ENCODE assay signal across 11 mouse cellular contexts in the genomic region with DNA sequence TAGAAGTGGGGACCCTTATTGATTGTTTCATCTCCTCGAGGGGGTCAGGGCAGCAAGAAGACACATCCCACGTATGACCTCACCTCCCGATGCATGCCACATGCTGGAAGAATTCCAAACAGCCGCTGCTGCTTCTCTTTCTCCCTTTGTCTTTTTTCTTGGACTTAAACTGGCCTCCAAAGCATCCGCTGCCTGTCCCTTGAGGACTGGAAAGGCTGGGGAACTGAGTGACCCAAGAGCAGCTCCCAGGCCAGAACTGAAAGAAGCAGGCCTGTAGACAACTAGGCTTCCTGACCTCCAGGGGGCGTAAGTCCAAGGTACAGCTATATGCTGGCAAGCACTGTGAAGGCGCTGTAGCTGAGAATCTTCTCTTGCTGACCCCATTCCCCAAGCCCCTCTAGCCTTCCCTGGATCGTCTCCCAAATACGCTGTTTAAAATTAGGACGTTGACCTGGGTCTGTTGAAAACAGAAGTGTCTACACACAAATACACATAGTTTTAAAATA.
DNase-seq lines count a peak whose midpoint lies in the region; ATAC-seq and TF ChIP-seq lines count a peak whose summit lies in the region.
"Had no signal": no experiment of that assay in that cellular context is flagged by ENCODE, and none has a peak within 500 bp of the region (broad histone marks: within the 10 kb centered on the region; RNA-seq: fewer than 3 reads in every experiment).

No protein-coding gene starts in this region.

- WGBS in hindbrain, postnatal 0 days: 61% methylated on average over 10 of the region's 10 CpGs
- WGBS in hindbrain, embryonic 14.5 days: 71% methylated on average over 10 of the region's 10 CpGs
- WGBS in lung, embryonic 14.5 days: 61% methylated on average over 10 of the region's 10 CpGs

- TF ChIP-seq CTCF in hindbrain, postnatal 0 days (IDR thresholded peaks at IDR 0.05; ENCODE audit: low read depth): peak; percentile 44
- 0 out of 2 replicates have a peak, but pooled peaks have one; percentile 18 for TF ChIP-seq CTCF in lung, embryonic 14.5 days (IDR thresholded peaks at IDR 0.05; ENCODE audit: low read depth)
- TF ChIP-seq CTCF in brain, embryonic 14.5 days (IDR thresholded peaks at IDR 0.05; ENCODE audit: borderline replicate concordance, extremely low read depth, insufficient read depth, insufficient read length): peak; percentile 18; the same call in 1 of the 2 replicates

- ATAC-seq in hindbrain, postnatal 0 days: no peak
- no peak for ATAC-seq in hindbrain, embryonic 14.5 days (ENCODE audit: low FRiP score)
- ATAC-seq in lung, embryonic 14.5 days (ENCODE audit: insufficient read depth): no peak

- H3K4me2 ChIP-seq in hindbrain, postnatal 0 days (ENCODE audit: low read depth, low read length): no peak overlapping the region
- H3K4me2 ChIP-seq in hindbrain, embryonic 14.5 days (replicated peaks): no peak overlapping the region
- H3K4me2 ChIP-seq in lung, embryonic 14.5 days: no peak overlapping the region

- H3K4me1 ChIP-seq in hindbrain, postnatal 0 days (ENCODE audit: insufficient read depth, low read length): no peaks in the 10 kb centered on the region
- H3K4me1 ChIP-seq in hindbrain, embryonic 14.5 days (replicated peaks; ENCODE audit: control insufficient read depth, insufficient read depth, low read length): peaks cover 8% of the 10 kb centered on the region
- no peaks in the 10 kb centered on the region for H3K4me1 ChIP-seq in lung, embryonic 14.5 days (ENCODE audit: insufficient read depth)

- no peaks in the 10 kb centered on the region for H3K36me3 ChIP-seq in hindbrain, postnatal 0 days (ENCODE audit: insufficient read depth, low read length)
- no peaks in the 10 kb centered on the region for H3K36me3 ChIP-seq in hindbrain, embryonic 14.5 days (replicated peaks; ENCODE audit: control insufficient read depth, insufficient read depth)
- H3K36me3 ChIP-seq in lung, embryonic 14.5 days (ENCODE audit: insufficient read depth): no peaks in the 10 kb centered on the region
- H3K36me3 ChIP-seq: G1E had no signal

- no peak overlapping the region for H3K4me3 ChIP-seq in hindbrain, postnatal 0 days (ENCODE audit: low read length)
- H3K4me3 ChIP-seq in hindbrain, embryonic 14.5 days (replicated peaks; ENCODE audit: low read length): no peak overlapping the region
- H3K4me3 ChIP-seq in lung, embryonic 14.5 days (ENCODE audit: low read depth, low read length): no peak overlapping the region

- no peak for TF ChIP-seq POLR2A in brain, embryonic 14.5 days (IDR thresholded peaks at IDR 0.05; ENCODE audit: borderline replicate concordance, extremely low read depth, insufficient read depth, insufficient read length, poor library complexity, severe bottlenecking)

- H3K9me3 ChIP-seq in hindbrain, postnatal 0 days (ENCODE audit: low read length): no peaks in the 10 kb centered on the region
- H3K9me3 ChIP-seq in hindbrain, embryonic 14.5 days (ENCODE audit: control insufficient read depth, low read length): no peaks in the 10 kb centered on the region
- no peaks in the 10 kb centered on the region for H3K9me3 ChIP-seq in lung, embryonic 14.5 days (ENCODE audit: low read depth, low read length)

- H3K9ac ChIP-seq in hindbrain, postnatal 0 days (replicated peaks; ENCODE audit: low read length): no peak overlapping the region
- H3K9ac ChIP-seq in hindbrain, embryonic 14.5 days: no peak overlapping the region
- H3K9ac ChIP-seq in lung, embryonic 14.5 days: no peak overlapping the region

- H3K27ac ChIP-seq in hindbrain, postnatal 0 days: no peak overlapping the region
- no peak overlapping the region for H3K27ac ChIP-seq in hindbrain, embryonic 14.5 days
- H3K27ac ChIP-seq in lung, embryonic 14.5 days (ENCODE audit: low read depth): no peak overlapping the region

- no peaks in the 10 kb centered on the region for H3K27me3 ChIP-seq in hindbrain, postnatal 0 days (ENCODE audit: insufficient read depth, low read length)
- no peaks in the 10 kb centered on the region for H3K27me3 ChIP-seq in hindbrain, embryonic 14.5 days (ENCODE audit: control insufficient read depth, insufficient read depth, low read length)
- no peaks in the 10 kb centered on the region for H3K27me3 ChIP-seq in lung, embryonic 14.5 days (ENCODE audit: insufficient read depth, low read length)

- DNase-seq in hindbrain, postnatal 0 days (ENCODE audit: low spot score): peak; percentile 45
- no peak for DNase-seq in hindbrain, embryonic 14.5 days (ENCODE audit: low spot score)
- DNase-seq in lung, embryonic 14.5 days: peak; percentile 22
- DNase-seq in lung, postnatal 4 days: no peak
- no peak for DNase-seq in brain, embryonic 14.5 days (ENCODE audit: low read depth)
- DNase-seq in lung, postnatal 36 days: peak; percentile 14
- DNase-seq in ovary, adult 18-20 months (ENCODE audit: low spot score): no peak
- DNase-seq: adrenal gland, adult 2 months; cerebellum, adult 18-20 months; right cerebral cortex, postnatal 4 days had no signal

Comparison
In these comparisons a context has a peak if more than half of its experiments do, and no peak if none do; other contexts are left out.
1. DNase-seq: peak in hindbrain, postnatal 0 days (single experiment), lung, embryonic 14.5 days (single experiment) and lung, postnatal 36 days (single experiment); none in hindbrain, embryonic 14.5 days (single experiment), lung, postnatal 4 days (0 of 2), brain, embryonic 14.5 days (single experiment) and ovary, adult 18-20 months (single experiment).
2. Peak in every context shown above with its lines, with median percentiles within 50 percentile points of each other: CTCF ChIP-seq.